Mouse (Mus musculus) stomach, postnatal 0 days (tissue): ENCODE data around the gene Pdzrn3. TPM values are rescaled to one million over a fixed set of nuclear protein-coding genes. Genes with fewer than 3 reads are reported as not detected.

Experiments
- ATAC-seq: fragments of 200-750 bp; cut with Nextera tagmentation; 2 replicates; pipeline ENCODE4 v1.8.0; 2017; ENCODE audit not compliant: low FRiP score, low TSS enrichment
- DNase-seq: peaks from one replicate; pipeline ENCODE4 v3.0.0-alpha.2; 2016; ENCODE audit warnings: low spot score
- H3K27ac ChIP-seq: fragments of 300-500 bp; sonication (generic); replicated peaks from 2 replicates; pipeline ENCODE4 v1.5.1; 2014; ENCODE audit warnings: mild to moderate bottlenecking, control low read depth
- H3K27me3 ChIP-seq: fragments of 300-500 bp; sonication (generic); 2 replicates; pipeline ENCODE4 v1.6.1; 2014; ENCODE audit warnings: low read length; ENCODE audit not compliant: control insufficient read depth, insufficient read depth
- H3K36me3 ChIP-seq: fragments of 300-500 bp; sonication (generic); 2 replicates; pipeline ENCODE4 v1.6.1; 2014; ENCODE audit warnings: low read length, mixed read lengths; ENCODE audit not compliant: control insufficient read depth, insufficient read depth
- H3K4me1 ChIP-seq: fragments of 300-500 bp; sonication (generic); replicated peaks from 2 replicates; pipeline ENCODE4 v1.6.1; 2014; ENCODE audit warnings: antibody characterized with exemption; ENCODE audit not compliant: control insufficient read depth, insufficient read depth
- H3K4me2 ChIP-seq: fragments of 300-500 bp; sonication (generic); replicated peaks from 2 replicates; pipeline ENCODE4 v1.6.1; 2014; ENCODE audit warnings: low read depth, mild to moderate bottlenecking, control low read depth, moderate library complexity
- H3K4me3 ChIP-seq: fragments of 300-500 bp; sonication (generic); 2 replicates; pipeline ENCODE4 v1.5.1; 2014; ENCODE audit warnings: low read depth, low read length, control low read depth
- H3K9ac ChIP-seq: fragments of 300-500 bp; sonication (generic); 2 replicates; pipeline ENCODE4 v1.6.1; 2014; ENCODE audit warnings: mild to moderate bottlenecking, low read length, control low read depth, mixed read lengths
- H3K9me3 ChIP-seq: fragments of 300-500 bp; sonication (generic); 2 replicates; pipeline ENCODE4 v1.6.1; 2016; ENCODE audit warnings: low read length; ENCODE audit not compliant: control insufficient read depth
- CTCF ChIP-seq: IDR thresholded peaks from 2 replicates; pipeline ENCODE4 v1.5.1; 2016; ENCODE audit warnings: antibody characterized with exemption, low read depth, mild to moderate bottlenecking, moderate library complexity
- EP300 ChIP-seq: optimal IDR thresholded peaks from 2 replicates; pipeline ENCODE3; 2016; ENCODE audit warnings: antibody characterized with exemption
- WGBS: fragments of 180-500 bp; shearing (Covaris S2); extraction: QIAGEN DNeasy Blood & Tissue Kit; methylation state at CpG from one replicate; pipeline ENCODE4 v1.1.7; 2014; 5-methylcytosine and 5-hydroxymethylcytosine counted together
- polyA plus RNA-seq: library from polyadenylated mRNA; unstranded; fragments of >200 nt; fragmentation: Nextera tagmentation; extraction: Ambion mirVana; gene quantifications from 2 replicates; pipeline ENCODE4 v1.2.1, GENCODE M21; 2015

The Pdzrn3 gene
- polyA plus RNA-seq, 1 experiment from 2014 or later, result 5.1 TPM

DNA sequence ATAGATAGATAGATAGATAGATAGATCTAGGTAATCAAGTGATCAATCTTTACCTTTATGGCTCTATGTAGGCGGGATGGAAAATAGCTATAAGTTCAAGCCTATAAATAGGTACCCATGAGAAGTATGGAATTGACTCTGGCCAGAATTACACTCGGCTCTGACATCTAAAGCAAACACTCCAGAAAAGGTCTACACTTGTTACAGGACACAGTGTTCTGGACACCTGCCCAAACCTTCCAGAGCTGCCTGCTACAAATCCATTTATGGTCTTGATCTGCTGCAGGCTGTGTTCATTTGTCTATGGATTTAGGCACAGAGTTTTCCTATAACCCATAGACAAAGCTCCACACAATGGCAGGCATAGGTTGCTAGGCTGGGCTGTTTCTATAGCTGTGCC, 102.9 kb downstream of the Pdzrn3 start:
- Histone ChIP-seq H3K4me3 (no peak overlapping the region), H3K36me3 (no peaks in the 10 kb centered on the region), H3K4me1 (peaks cover 5% of the 10 kb centered on the region; the same call in 1 of the 2 replicates), H3K9ac (no peak overlapping the region), H3K27me3 (no peaks in the 10 kb centered on the region), H3K27ac (0 out of 2 replicates have a peak overlapping the region, but pooled peaks have one; percentile 49), H3K4me2 (no peak overlapping the region), H3K9me3 (no peaks in the 10 kb centered on the region)
- ATAC-seq, result peak; percentile 22; the same call in 1 of the 2 replicates
- 46% methylated on average over 2 of the region's 2 CpGs for WGBS
- peak; percentile 30 for DNase-seq
- TF ChIP-seq EP300 (no peak), CTCF (no peak)

DNA sequence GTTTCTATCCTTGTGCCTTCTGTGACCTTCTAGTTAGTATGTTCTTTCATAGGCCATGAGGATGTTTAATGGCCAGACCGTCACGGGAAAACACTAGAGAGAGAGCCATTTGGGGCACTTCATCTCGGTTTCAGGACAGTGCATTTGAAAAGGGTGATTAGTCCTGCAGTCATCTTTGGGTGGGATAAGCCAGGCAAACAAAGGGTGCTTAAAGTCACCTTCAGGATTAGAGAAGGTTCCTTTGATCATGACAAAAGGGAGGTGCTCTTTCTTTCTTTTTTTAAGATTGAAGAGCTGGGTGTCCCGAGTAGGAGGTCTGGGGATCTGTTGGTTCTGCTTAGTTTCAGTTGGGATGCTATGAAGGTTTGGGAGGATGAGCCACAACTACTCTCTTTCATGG, 105.4 kb downstream of the Pdzrn3 start:
- Histone ChIP-seq H3K4me1 (peaks cover 8% of the 10 kb centered on the region), H3K9ac (no peak overlapping the region), H3K27me3 (no peaks in the 10 kb centered on the region), H3K36me3 (no peaks in the 10 kb centered on the region), H3K27ac (no peak overlapping the region), H3K4me2 (no peak overlapping the region), H3K4me3 (no peak overlapping the region), H3K9me3 (no peaks in the 10 kb centered on the region)
- 30% methylated on average over 4 of the region's 4 CpGs for WGBS
- no peak for TF ChIP-seq EP300
- TF ChIP-seq CTCF, result no peak
- DNase-seq (no peak), ATAC-seq (no peak)

DNA sequence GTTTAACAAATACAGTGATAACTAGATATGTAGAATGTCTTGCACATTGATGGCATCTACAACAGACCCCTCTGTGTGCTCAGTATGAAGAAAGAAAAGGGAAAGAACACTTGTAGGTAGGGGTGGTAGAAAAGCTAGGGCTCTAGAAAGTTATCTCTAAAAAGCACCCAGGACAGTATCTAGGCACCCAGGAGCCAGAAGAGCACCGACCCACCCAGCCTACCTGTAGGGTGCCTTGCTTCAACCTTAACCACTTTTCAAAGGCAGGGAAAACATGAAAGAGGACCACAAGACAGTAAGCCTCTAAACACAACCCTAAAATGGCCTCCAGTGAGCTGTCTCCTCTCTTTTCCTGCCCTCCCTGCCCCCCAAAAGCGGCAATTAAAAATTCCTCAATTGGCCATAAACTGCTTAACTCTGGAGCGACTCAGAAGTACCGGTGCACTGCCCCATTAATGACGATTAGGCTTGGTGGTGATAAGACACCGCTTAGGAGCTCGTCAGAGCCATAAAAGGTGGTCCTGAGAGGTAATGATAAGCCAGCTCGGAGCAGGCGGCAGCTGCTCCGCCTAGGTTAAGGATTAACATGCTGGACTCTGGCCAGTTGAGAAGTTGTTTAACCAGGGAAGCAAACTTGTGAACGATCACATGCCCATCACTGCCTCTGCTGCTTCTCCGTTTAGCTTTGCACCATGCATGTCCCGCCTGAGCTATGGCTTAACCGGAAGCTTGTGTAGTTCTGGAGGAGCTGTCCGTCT, 106.1 kb downstream of the Pdzrn3 start:
- TF ChIP-seq EP300, result no peak
- TF ChIP-seq CTCF, result no peak
- Histone ChIP-seq H3K27ac (peak overlapping the region; percentile 40), H3K36me3 (no peaks in the 10 kb centered on the region), H3K27me3 (no peaks in the 10 kb centered on the region), H3K4me3 (no peak overlapping the region), H3K9ac (no peak overlapping the region), H3K4me1 (peaks cover 8% of the 10 kb centered on the region), H3K4me2 (peak overlapping the region; percentile 35), H3K9me3 (no peaks in the 10 kb centered on the region)
- WGBS, result 23% methylated on average over 15 of the region's 15 CpGs
- DNase-seq (peak; percentile 64), ATAC-seq (peak; percentile 65)

DNA sequence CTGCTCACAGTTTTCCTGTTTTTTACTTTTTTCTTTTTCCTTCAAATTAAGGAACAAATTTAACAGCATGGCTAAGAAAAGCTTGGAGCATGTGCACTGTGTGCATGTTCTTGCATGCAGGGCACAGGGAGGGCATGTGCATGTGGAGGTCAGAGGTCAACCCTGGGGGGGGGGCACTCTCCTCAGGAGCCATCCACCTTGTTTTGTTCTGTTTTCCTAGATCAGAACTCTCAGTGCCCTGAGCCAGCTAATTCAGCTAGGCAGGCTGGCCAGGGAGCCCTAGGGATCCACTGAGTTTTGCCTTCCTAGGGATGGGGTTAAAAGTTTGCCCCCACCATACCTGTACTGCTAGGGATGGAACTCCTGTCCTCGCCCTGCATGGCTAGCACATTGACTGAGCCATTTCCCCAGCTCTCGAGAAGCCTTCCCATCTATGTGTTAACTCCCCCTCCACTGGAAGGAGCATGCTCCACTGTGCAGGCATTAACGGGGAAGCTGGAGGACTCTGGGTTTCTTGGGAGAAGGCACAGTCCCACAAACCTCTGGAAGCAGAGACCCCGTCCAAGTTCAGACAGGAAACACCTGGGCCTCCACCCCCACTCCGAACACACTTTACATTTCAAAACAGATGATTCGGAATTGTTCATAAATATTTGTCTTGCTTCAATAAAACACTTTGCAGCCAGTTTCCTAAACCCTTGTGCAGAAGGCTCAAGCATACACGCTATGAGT, 107.4 kb downstream of the Pdzrn3 start:
- peak overlapping the region; percentile 36; the same call in 1 of the 2 replicates for H3K27ac ChIP-seq
- peak; percentile 2; the same call in 1 of the 2 replicates for TF ChIP-seq CTCF
- TF ChIP-seq EP300, result no peak
- H3K4me1 ChIP-seq, result peaks cover 8% of the 10 kb centered on the region
- no peak overlapping the region for H3K4me2 ChIP-seq
- DNase-seq (no peak), ATAC-seq (no peak)
- 40% methylated on average over 7 of the region's 7 CpGs for WGBS
- H3K36me3 ChIP-seq, result no peaks in the 10 kb centered on the region
- H3K27me3 ChIP-seq, result no peaks in the 10 kb centered on the region
- H3K9ac ChIP-seq, result no peak overlapping the region
- H3K4me3 ChIP-seq, result no peak overlapping the region
- H3K9me3 ChIP-seq, result no peaks in the 10 kb centered on the region

DNA sequence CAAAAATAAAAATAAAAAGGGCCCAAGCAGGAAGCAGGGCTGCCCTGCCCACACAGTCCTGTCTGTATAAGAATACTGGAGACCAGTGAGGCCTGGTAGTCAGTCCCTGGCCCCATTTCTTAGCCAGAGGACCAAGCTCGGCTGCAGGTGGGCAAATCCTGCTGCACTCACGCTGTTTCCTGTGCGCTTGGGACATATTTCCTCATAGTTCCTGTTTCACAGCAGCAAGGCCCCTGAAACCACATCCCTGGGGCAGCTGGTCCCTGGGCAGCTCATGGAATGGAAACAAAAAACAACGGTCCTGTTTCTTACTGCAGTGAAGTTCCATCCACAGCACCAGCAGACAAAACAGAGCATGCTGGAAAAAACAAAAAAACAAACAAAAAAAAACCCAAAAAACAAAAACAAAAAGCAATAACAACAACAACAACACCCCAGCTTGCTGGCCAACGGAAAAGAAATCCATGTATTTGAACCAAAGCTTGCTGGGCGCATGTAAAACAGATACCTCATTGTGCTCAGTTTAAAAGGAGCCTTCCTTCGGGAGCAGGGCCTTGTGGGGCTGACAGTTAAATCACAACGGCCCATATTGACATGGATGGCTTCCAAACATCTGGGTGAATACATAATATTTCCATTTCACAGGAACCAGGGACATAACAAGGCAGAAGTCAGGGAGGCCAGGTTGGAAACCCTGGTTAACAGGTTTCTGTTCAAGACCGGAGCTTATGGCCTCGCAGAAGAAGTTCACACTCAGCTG, 108.2 kb downstream of the Pdzrn3 start:
- no peak for TF ChIP-seq EP300
- Histone ChIP-seq H3K4me2 (no peak overlapping the region), H3K4me1 (peaks cover 8% of the 10 kb centered on the region), H3K27ac (no peak overlapping the region), H3K9me3 (no peaks in the 10 kb centered on the region), H3K36me3 (no peaks in the 10 kb centered on the region), H3K27me3 (no peaks in the 10 kb centered on the region), H3K9ac (no peak overlapping the region), H3K4me3 (no peak overlapping the region)
- no peak for ATAC-seq
- DNase-seq, result no peak
- WGBS, result 62% methylated on average over 10 of the region's 10 CpGs
